Mouse (Mus musculus) bone marrow, adult 2 months (tissue): ENCODE measurements at regions not wholly inside any gene's neighbourhood (a gene's known extent, or its start where the extent isn't known, plus 50 kb on each side); places are given as distances from the start of the nearest gene placed in this dataset.

ENCODE experiments used
- CTCF ChIP-seq: fragments of 200-500 bp; IDR thresholded peaks from 2 replicates; pipeline ENCODE4 v1.5.1; 2011; ENCODE audit warnings: low read length, control low read depth; ENCODE audit not compliant: control insufficient read depth, insufficient read depth
- POLR2A ChIP-seq: fragments of 200-500 bp; IDR thresholded peaks from 2 replicates; pipeline ENCODE4 v1.6.1; 2011; ENCODE audit warnings: low read depth, mild to moderate bottlenecking, control low read depth, low read length, borderline replicate concordance; ENCODE audit not compliant: control insufficient read depth

- TF ChIP-seq CTCF (no peak), POLR2A (no peak)
Observed at GRCm38 (mm10) chr13:57165367-57165766, 269.6 kb upstream of the Trpc7 start.
